Mouse (Mus musculus): ENCODE results near the gene Grm2.

DNA sequence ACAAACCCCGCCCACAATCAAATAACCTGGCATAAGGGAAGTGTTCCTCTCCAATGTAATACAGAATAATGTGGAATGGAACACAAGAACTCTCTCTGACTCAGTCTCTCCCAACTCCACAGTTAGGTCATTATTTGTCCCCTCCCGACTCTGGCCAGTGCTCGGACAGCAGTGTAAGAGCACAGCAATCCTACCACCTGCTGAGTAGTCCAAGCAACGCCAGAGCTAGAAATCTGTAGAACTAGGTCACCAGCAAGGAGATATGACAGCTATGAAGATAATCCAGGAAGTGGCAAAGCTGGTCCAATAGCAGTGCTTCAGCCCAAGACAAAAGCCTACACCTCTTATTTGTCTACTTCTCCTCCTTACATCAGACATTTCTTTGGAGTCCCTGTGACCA lies 20.7 kb upstream of the Grm2 start:
- TF ChIP-seq CTCF (IDR thresholded peaks at IDR 0.05; ENCODE audit: extremely low read depth, insufficient read depth, low read length): no peak
- TF ChIP-seq POLR2A (IDR thresholded peaks at IDR 0.05; ENCODE audit: extremely low read depth, insufficient read depth, low read length): no peak
